Mouse (Mus musculus) G1E (cell line): ENCODE measurements around the gene Qrfpr. TPM values are rescaled to one million over a fixed set of nuclear protein-coding genes. Genes with fewer than 3 reads are reported as not detected.

Experiments used
- ATAC-seq: 2 replicates; pipeline ENCODE4 v1.8.0; 2016; ENCODE audit warnings: mild to moderate bottlenecking; ENCODE audit not compliant: insufficient number of reproducible peaks, poor library complexity, low FRiP score, severe bottlenecking; ENCODE audit errors: extremely low read depth
- DNase-seq: peaks from one replicate; pipeline ENCODE4 v3.0.0; 2012; ENCODE audit warnings: low spot score
- H3K27me3 ChIP-seq: 2 replicates; pipeline ENCODE4 v1.6.1; 2012; ENCODE audit warnings: mild to moderate bottlenecking, low read length, inconsistent platforms; ENCODE audit not compliant: insufficient read depth
- H3K36me3 ChIP-seq: replicated peaks from 2 replicates; pipeline ENCODE3; 2012; ENCODE audit warnings: mild to moderate bottlenecking, inconsistent platforms
- H3K4me1 ChIP-seq: 2 replicates; pipeline ENCODE4 v1.6.1; 2012; ENCODE audit warnings: low read depth, low read length, inconsistent platforms, mixed read lengths; ENCODE audit not compliant: insufficient read depth
- H3K4me3 ChIP-seq: 2 replicates; pipeline ENCODE4 v1.5.1; 2012; ENCODE audit warnings: low read depth, mild to moderate bottlenecking, inconsistent platforms, low read length, moderate library complexity, mixed read lengths
- H3K9me3 ChIP-seq: replicated peaks from 2 replicates; pipeline ENCODE4 v1.6.1; 2012; ENCODE audit warnings: inconsistent platforms
- CTCF ChIP-seq: IDR thresholded peaks from 2 replicates; pipeline ENCODE4 v1.5.1; 2012; ENCODE audit warnings: low read depth, low read length, inconsistent platforms, mixed read lengths
- GATA1 ChIP-seq: IDR thresholded peaks from 2 replicates; pipeline ENCODE4 v1.6.1; 2012; ENCODE audit warnings: borderline replicate concordance, low read length, inconsistent platforms, mixed read lengths
- GATA2 ChIP-seq: IDR thresholded peaks from 2 replicates; pipeline ENCODE4 v1.6.1; 2012; ENCODE audit warnings: low read depth, low read length, inconsistent platforms, borderline replicate concordance
- POLR2AphosphoS5 ChIP-seq: IDR thresholded peaks from 2 replicates; pipeline ENCODE4 v1.6.1; 2012; ENCODE audit warnings: low read depth, low read length, inconsistent platforms; ENCODE audit not compliant: insufficient replicate concordance
- TAL1 ChIP-seq: conservative IDR thresholded peaks from 2 replicates; pipeline ENCODE4 v1.6.1; 2012; ENCODE audit warnings: low read depth, low read length, inconsistent platforms, mixed read lengths
- polyA plus RNA-seq: library from polyadenylated mRNA; stranded (reverse); fragments of >175 nt; gene quantifications from 2 replicates; pipeline ENCODE4 v1.2.3, GENCODE M21; 2012
- total RNA-seq, 2 experiments: library from RNA; stranded (forward) in 1 of 2; stranded (reverse) in 1 of 2; fragments of 200-1000 nt in 1 of 2; fragments of >200 nt in 1 of 2; fragmentation: Nextera tagmentation in 1 of 2; gene quantifications; 2 replicates each; pipeline ENCODE4 v1.2.3; 2014 to 2017

The Qrfpr gene
- total RNA-seq (2014; fragmentation: Nextera tagmentation) (not detected in 2 replicates), total RNA-seq (2017) (0.17 and 0.22 TPM in 2 replicates), polyA plus RNA-seq (not detected in 2 replicates)

- DNase-seq, result no peak
- Histone ChIP-seq H3K9me3 (no peaks in the 10 kb centered on the region), H3K27me3 (peaks cover 7% of the 10 kb centered on the region), H3K4me1 (no peaks in the 10 kb centered on the region), H3K36me3 (no peaks in the 10 kb centered on the region), H3K4me3 (no peak within 1 kb of the TSS)
- no peak for ATAC-seq
- TF ChIP-seq POLR2AphosphoS5, result no peak
- TF ChIP-seq CTCF, result no peak
- TF ChIP-seq GATA2, result no peak
- TF ChIP-seq TAL1, result no peak
- no peak for TF ChIP-seq GATA1
Measured at GRCm38 (mm10) chr3:36221743-36222682, at the start of gene Qrfpr. Gene Qrfpr (minus strand): TSS chr3:36222313.

DNA sequence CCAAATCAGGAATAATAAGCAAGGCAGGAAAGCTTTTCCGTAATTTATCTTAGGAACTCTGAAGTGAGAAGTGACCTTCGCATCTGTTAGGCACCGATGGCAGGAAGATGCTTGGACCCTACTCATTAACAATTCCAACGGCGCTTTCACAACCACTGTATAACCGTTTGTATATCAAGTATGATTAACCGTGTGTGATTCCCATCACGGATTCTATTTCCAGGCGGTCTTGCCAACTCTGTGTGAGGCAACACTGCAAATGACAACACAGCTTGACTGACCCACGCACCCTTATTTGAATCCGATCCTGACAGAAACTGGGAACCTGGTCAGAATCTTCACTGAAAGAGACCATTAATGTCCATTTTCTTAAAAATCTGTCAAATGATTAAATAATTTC lies 41.8 kb upstream of the Qrfpr start:
- Histone ChIP-seq H3K36me3 (no peaks in the 10 kb centered on the region), H3K4me1 (no peaks in the 10 kb centered on the region), H3K27me3 (peaks cover 5% of the 10 kb centered on the region; the same call in 1 of the 2 replicates), H3K9me3 (no peaks in the 10 kb centered on the region), H3K4me3 (no peak overlapping the region)
- ATAC-seq (no peak), DNase-seq (no peak)
- TF ChIP-seq CTCF, result no peak
- no peak for TF ChIP-seq POLR2AphosphoS5
- no peak for TF ChIP-seq GATA1
- no peak for TF ChIP-seq TAL1
- TF ChIP-seq GATA2, result no peak

DNA sequence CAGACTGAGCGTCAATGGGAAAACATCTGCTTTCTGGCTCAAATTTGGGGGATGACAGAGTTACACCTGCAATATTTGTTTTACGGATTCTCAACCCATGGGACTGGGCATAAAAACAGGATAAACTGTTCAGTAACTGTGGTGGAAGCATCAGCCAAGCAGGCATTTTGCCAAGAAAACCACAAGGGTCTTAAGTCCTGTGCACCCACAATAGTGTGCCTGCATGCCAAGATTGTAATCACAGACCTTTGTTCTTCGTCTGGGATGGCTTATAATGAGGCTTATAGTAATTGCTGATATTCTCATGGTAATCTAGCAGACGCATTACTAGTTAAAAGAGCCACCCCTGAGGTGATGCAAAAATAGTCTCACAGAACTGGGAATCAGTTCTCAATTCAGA lies 41.2 kb upstream of the Qrfpr start:
- TF ChIP-seq POLR2AphosphoS5 (no peak), GATA1 (no peak), GATA2 (no peak)
- DNase-seq (no peak), ATAC-seq (no peak)
- Histone ChIP-seq H3K4me3 (no peak overlapping the region), H3K36me3 (no peaks in the 10 kb centered on the region), H3K4me1 (no peaks in the 10 kb centered on the region), H3K9me3 (no peaks in the 10 kb centered on the region), H3K27me3 (peaks cover 3% of the 10 kb centered on the region; the same call in 1 of the 2 replicates)

DNA sequence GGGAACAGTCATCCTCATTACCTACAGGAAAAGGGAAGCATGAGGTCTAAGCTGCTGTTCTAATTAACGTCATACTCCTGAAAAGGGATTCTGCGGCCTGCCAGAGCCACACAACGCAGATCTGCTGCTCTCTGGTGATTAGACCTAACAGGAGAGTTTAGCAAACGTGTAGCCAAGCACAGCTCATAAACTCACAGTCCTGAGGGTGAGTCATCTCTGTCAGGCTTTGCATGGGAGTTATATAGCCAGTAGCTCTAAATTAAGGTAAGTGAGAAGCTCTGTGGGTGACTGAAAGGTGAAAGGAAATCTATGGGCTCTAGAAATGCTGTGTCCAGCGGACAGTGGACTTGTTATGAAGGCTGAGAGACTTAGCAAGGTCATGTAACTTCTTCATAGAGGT lies 28.5 kb upstream of the Qrfpr start:
- H3K36me3 ChIP-seq, result no peaks in the 10 kb centered on the region
- no peak overlapping the region for H3K4me3 ChIP-seq
- TF ChIP-seq GATA2, result no peak
- TF ChIP-seq CTCF, result no peak
- TF ChIP-seq POLR2AphosphoS5, result no peak
- TF ChIP-seq TAL1, result no peak
- TF ChIP-seq GATA1, result no peak
- no peaks in the 10 kb centered on the region for H3K9me3 ChIP-seq
- ATAC-seq (no peak), DNase-seq (no peak)
- no peaks in the 10 kb centered on the region for H3K4me1 ChIP-seq
- H3K27me3 ChIP-seq, result no peaks in the 10 kb centered on the region

DNA sequence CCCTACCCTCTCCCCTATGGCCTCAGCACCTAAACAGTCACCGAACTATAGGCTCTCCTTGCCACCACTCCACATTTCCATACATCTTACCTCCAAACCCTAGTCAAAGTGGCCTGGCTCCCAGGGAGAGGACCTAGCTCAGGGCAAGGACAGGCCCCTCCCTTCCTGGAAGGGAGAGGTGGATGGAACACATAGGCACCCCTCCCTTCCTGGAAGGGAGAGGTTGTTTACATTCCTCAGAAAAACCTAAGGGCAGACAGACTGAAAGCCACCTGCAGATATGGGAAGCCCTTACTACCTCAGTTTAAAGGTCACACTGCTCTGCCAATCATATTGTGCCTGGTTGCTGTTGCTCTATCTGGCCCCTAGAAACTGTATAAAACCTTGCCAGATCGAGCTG lies 26.3 kb upstream of the Qrfpr start:
- H3K9me3 ChIP-seq, result no peaks in the 10 kb centered on the region
- H3K36me3 ChIP-seq, result no peaks in the 10 kb centered on the region
- H3K4me3 ChIP-seq, result no peak overlapping the region
- H3K4me1 ChIP-seq, result no peaks in the 10 kb centered on the region
- TF ChIP-seq POLR2AphosphoS5, result no peak
- TF ChIP-seq GATA2, result no peak
- TF ChIP-seq TAL1, result no peak
- no peak for ATAC-seq
- DNase-seq, result no peak
- H3K27me3 ChIP-seq, result no peaks in the 10 kb centered on the region

- no peaks in the 10 kb centered on the region for H3K4me1 ChIP-seq
- ATAC-seq, result no peak
- no peak for DNase-seq
- TF ChIP-seq GATA2 (no peak), POLR2AphosphoS5 (no peak), GATA1 (no peak), TAL1 (no peak), CTCF (no peak)
- no peaks in the 10 kb centered on the region for H3K9me3 ChIP-seq
- H3K27me3 ChIP-seq, result 0 out of 2 replicates have a peak, but pooled peaks cover 2% of the 10 kb centered on the region
- H3K36me3 ChIP-seq, result no peaks in the 10 kb centered on the region
- no peak overlapping the region for H3K4me3 ChIP-seq
Measured at GRCm38 (mm10) chr3:36229941-36230340, 7.8 kb upstream of the Qrfpr start.
